Mouse (Mus musculus) adrenal gland, postnatal 14 days (tissue): ENCODE data around the gene 4933402E13Rik. TPM values are rescaled to one million over a fixed set of nuclear protein-coding genes. Genes with fewer than 3 reads are reported as not detected.

Experiments
- DNase-seq: peaks from one replicate; pipeline ENCODE4 v3.0.0; 2021; ENCODE audit warnings: mixed read lengths
- long read RNA-seq, 2 experiments: library from polyadenylated mRNA; stranded (forward); transcript quantifications; one replicate each; pipeline ENCODE4 v2.0.0; 2021
- total RNA-seq: library from RNA; stranded (reverse); gene quantifications from 2 replicates; pipeline ENCODE4 v1.2.3, GENCODE M21; 2021

Gene 4933402E13Rik
- not detected in 2 replicates for total RNA-seq
- long read RNA-seq, experiment 1: 0 reads
- long read RNA-seq, experiment 2: 0 reads

- no peak for DNase-seq
These were observed at the start of gene 4933402E13Rik for GRCm38 (mm10) chrX:62283199-62283598. 4933402E13Rik (plus strand) TSS chrX:62283499.

Other genes starting within 250 kb of the 4933402E13Rik start
- gene 4931400O07Rik, start 184.5 kb downstream of the 4933402E13Rik start, total RNA-seq: not detected in 2 replicates